ENCODE assay signal across 9 mouse cellular contexts in the genomic region with DNA sequence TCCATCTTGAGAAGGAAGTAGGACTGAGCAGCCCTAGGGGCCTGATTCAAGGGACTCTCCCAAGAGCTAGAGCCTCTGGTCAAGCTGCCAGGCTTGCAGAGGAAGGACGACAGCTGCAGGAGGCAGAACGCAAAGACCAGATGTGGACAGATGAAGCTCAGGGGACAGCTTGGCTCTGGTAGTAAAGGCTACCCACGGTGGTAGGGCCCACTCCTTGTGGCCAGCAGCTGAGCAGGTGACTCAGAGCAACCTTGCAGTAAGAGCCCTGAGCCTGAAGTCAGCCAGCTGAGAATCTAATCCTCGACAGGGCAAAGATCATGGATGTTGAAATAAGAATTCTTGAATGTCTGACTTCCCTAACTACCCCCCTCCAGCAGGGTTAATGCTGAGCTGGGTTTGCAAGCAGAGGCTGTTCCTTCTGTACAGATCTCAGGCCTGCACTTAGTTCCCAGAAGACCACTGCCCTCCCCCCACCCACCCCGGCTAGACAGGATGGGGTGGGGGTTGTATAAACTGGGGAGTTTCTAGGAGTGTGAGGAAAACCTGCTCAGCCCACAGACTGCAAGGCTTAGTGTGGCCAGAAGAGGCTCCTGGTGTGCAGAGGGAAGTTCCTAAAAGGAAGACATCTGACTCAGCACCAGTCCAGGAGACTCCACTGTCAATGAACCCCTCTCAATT. TPM values are rescaled to one million over a fixed set of nuclear protein-coding genes. Genes with fewer than 3 reads are reported as not detected.
A peak's percentile ranks its signal among the peaks of the same experiment; 100 is the strongest.
DNase-seq lines count a peak whose midpoint lies in the region; ATAC-seq lines count a peak whose summit lies in the region.
"Had no signal": no experiment of that assay in that cellular context is flagged by ENCODE, and none has a peak within 500 bp of the region (broad histone marks: within the 10 kb centered on the region; RNA-seq: fewer than 3 reads in every experiment).

No protein-coding gene starts in this region.

- no peak for ATAC-seq in heart, embryonic 12.5 days (ENCODE audit: insufficient number of reproducible peaks, low FRiP score)
- ATAC-seq in intestine, embryonic 14.5 days (replicated peaks; ENCODE audit: low FRiP score, low TSS enrichment, low read depth) = peak; percentile 38; the same call in 1 of the 2 replicates
- ATAC-seq in hindbrain, embryonic 14.5 days (ENCODE audit: low FRiP score) = no peak

- WGBS in heart, embryonic 12.5 days = 55% methylated on average over 5 of the region's 5 CpGs
- WGBS in intestine, embryonic 14.5 days = 55% methylated on average over 5 of the region's 5 CpGs
- WGBS in hindbrain, embryonic 10.5 days = 63% methylated on average over 5 of the region's 5 CpGs
- 62% methylated on average over 5 of the region's 5 CpGs for WGBS in hindbrain, embryonic 14.5 days

- H3K27ac ChIP-seq in heart, embryonic 12.5 days (ENCODE audit: poor library complexity, severe bottlenecking) = no peak overlapping the region
- H3K27ac ChIP-seq in intestine, embryonic 14.5 days (ENCODE audit: low read depth) = no peak overlapping the region
- no peak overlapping the region for H3K27ac ChIP-seq in hindbrain, embryonic 10.5 days
- no peak overlapping the region for H3K27ac ChIP-seq in hindbrain, embryonic 14.5 days

- H3K9me3 ChIP-seq in heart, embryonic 12.5 days (replicated peaks) = no peaks in the 10 kb centered on the region
- H3K9me3 ChIP-seq in intestine, embryonic 14.5 days (ENCODE audit: control insufficient read depth, low read length) = no peaks in the 10 kb centered on the region
- H3K9me3 ChIP-seq in hindbrain, embryonic 10.5 days = no peaks in the 10 kb centered on the region
- H3K9me3 ChIP-seq in hindbrain, embryonic 14.5 days (ENCODE audit: control insufficient read depth, low read length) = no peaks in the 10 kb centered on the region

- DNase-seq in heart, adult 8-10 months (ENCODE audit: low spot score) = peak; percentile 16
- peak; percentile 48 for DNase-seq in NIH3T3 (ENCODE audit: low read depth)
- DNase-seq in intestine, embryonic 14.5 days (ENCODE audit: low spot score) = no peak
- DNase-seq in lung, postnatal 36 days = peak; percentile 47
- DNase-seq in hindbrain, embryonic 10.5 days (ENCODE audit: low spot score) = no peak
- DNase-seq in hindbrain, embryonic 14.5 days (ENCODE audit: low spot score) = no peak
- DNase-seq in cerebellum, postnatal 10 days = no peak
- DNase-seq: thymus, postnatal 25 days had no signal

- H3K4me3 ChIP-seq in heart, embryonic 12.5 days = no peak overlapping the region
- no peak overlapping the region for H3K4me3 ChIP-seq in intestine, embryonic 14.5 days (ENCODE audit: low read depth, low read length)
- H3K4me3 ChIP-seq in hindbrain, embryonic 10.5 days = no peak overlapping the region
- no peak overlapping the region for H3K4me3 ChIP-seq in hindbrain, embryonic 14.5 days (replicated peaks; ENCODE audit: low read length)

- no peak overlapping the region for H3K9ac ChIP-seq in heart, embryonic 12.5 days
- no peak overlapping the region for H3K9ac ChIP-seq in intestine, embryonic 14.5 days (ENCODE audit: low read length)
- H3K9ac ChIP-seq in hindbrain, embryonic 14.5 days = no peak overlapping the region

- H3K4me2 ChIP-seq in heart, embryonic 12.5 days = no peak overlapping the region
- no peak overlapping the region for H3K4me2 ChIP-seq in intestine, embryonic 14.5 days (ENCODE audit: low read length)
- H3K4me2 ChIP-seq in hindbrain, embryonic 14.5 days (replicated peaks) = no peak overlapping the region

- H3K36me3 ChIP-seq in heart, embryonic 12.5 days = no peaks in the 10 kb centered on the region
- H3K36me3 ChIP-seq in intestine, embryonic 14.5 days (ENCODE audit: control insufficient read depth, insufficient read depth, low read length) = no peaks in the 10 kb centered on the region
- H3K36me3 ChIP-seq in hindbrain, embryonic 10.5 days = no peaks in the 10 kb centered on the region
- H3K36me3 ChIP-seq in hindbrain, embryonic 14.5 days (replicated peaks; ENCODE audit: control insufficient read depth, insufficient read depth) = no peaks in the 10 kb centered on the region

- no peaks in the 10 kb centered on the region for H3K4me1 ChIP-seq in heart, embryonic 12.5 days (replicated peaks)
- no peaks in the 10 kb centered on the region for H3K4me1 ChIP-seq in intestine, embryonic 14.5 days (replicated peaks; ENCODE audit: control insufficient read depth, insufficient read depth, low read length)
- H3K4me1 ChIP-seq in hindbrain, embryonic 10.5 days (replicated peaks) = 0 out of 2 replicates have a peak, but pooled peaks cover 3% of the 10 kb centered on the region
- H3K4me1 ChIP-seq in hindbrain, embryonic 14.5 days (replicated peaks; ENCODE audit: control insufficient read depth, insufficient read depth, low read length) = no peaks in the 10 kb centered on the region

- no peaks in the 10 kb centered on the region for H3K27me3 ChIP-seq in heart, embryonic 12.5 days (replicated peaks)
- no peaks in the 10 kb centered on the region for H3K27me3 ChIP-seq in intestine, embryonic 14.5 days (replicated peaks; ENCODE audit: control insufficient read depth, insufficient read depth, low read length)
- H3K27me3 ChIP-seq in hindbrain, embryonic 10.5 days (ENCODE audit: insufficient read depth, poor library complexity, severe bottlenecking) = no peaks in the 10 kb centered on the region
- no peaks in the 10 kb centered on the region for H3K27me3 ChIP-seq in hindbrain, embryonic 14.5 days (ENCODE audit: control insufficient read depth, insufficient read depth, low read length)

RNA-seq across cellular contexts. Expression of a gene that starts 14.3 kb away (rescaled TPM):
- 10 to 100 TPM; 35.5 to 42.1 (median 38.2) TPM for total RNA-seq in heart, adult 8-10 months (2022)
- 24.7 TPM in 2 replicates for polyA plus RNA-seq in heart, embryonic 12.5 days (2016; fragmentation: Nextera tagmentation; extraction: Ambion mirVana)
- 25.5 and 25.8 TPM in 2 replicates for polyA plus RNA-seq in intestine, embryonic 14.5 days (2014; fragmentation: Nextera tagmentation; extraction: Ambion mirVana)
- polyA plus RNA-seq in hindbrain, embryonic 10.5 days (2016; fragmentation: Nextera tagmentation; extraction: Ambion mirVana) = 31.1 and 42.1 TPM in 2 replicates
- 23.7 and 26.2 TPM in 2 replicates for polyA plus RNA-seq in hindbrain, embryonic 14.5 days (2014; fragmentation: Nextera tagmentation; extraction: Ambion mirVana)

RNA-seq across cellular contexts. Expression of a gene that starts 48.1 kb away (rescaled TPM):
- 1 to 10 TPM; 1.3 to 1.8 (median 1.8) TPM for total RNA-seq in heart, adult 8-10 months (2022)
- polyA plus RNA-seq in heart, embryonic 12.5 days (2016; fragmentation: Nextera tagmentation; extraction: Ambion mirVana) = 6.6 and 7.4 TPM in 2 replicates
- polyA plus RNA-seq in intestine, embryonic 14.5 days (2014; fragmentation: Nextera tagmentation; extraction: Ambion mirVana) = 8.3 and 9.0 TPM in 2 replicates
- polyA plus RNA-seq in hindbrain, embryonic 10.5 days (2016; fragmentation: Nextera tagmentation; extraction: Ambion mirVana) = 15.5 and 17.8 TPM in 2 replicates
- polyA plus RNA-seq in hindbrain, embryonic 14.5 days (2014; fragmentation: Nextera tagmentation; extraction: Ambion mirVana) = 15.8 and 16.8 TPM in 2 replicates

Comparison
In these comparisons a context has a peak if more than half of its experiments do, and no peak if none do; other contexts are left out.
1. DNase-seq: peak in heart, adult 8-10 months (single experiment), NIH3T3 (single experiment) and lung, postnatal 36 days (single experiment); none in intestine, embryonic 14.5 days (single experiment), hindbrain, embryonic 10.5 days (single experiment), hindbrain, embryonic 14.5 days (single experiment) and cerebellum, postnatal 10 days (0 of 2).